Mouse (Mus musculus) heart, embryonic 13.5 days (tissue): ENCODE data around the gene Ogfod3. TPM values are rescaled to one million over a fixed set of nuclear protein-coding genes. Genes with fewer than 3 reads are reported as not detected.

Experiments
- ATAC-seq: fragments of 200-750 bp; cut with Nextera tagmentation; 2 replicates; pipeline ENCODE4 v1.8.0; 2017; ENCODE audit warnings: moderate TSS enrichment; ENCODE audit not compliant: insufficient number of reproducible peaks, low FRiP score, low TSS enrichment; ENCODE audit errors: extremely low read depth
- H3K27ac ChIP-seq: fragments of 300-500 bp; sonication (generic); replicated peaks from 2 replicates; pipeline ENCODE4 v1.5.1; 2015; ENCODE audit warnings: moderate library complexity, mild to moderate bottlenecking, inconsistent platforms
- H3K27me3 ChIP-seq: fragments of 300-500 bp; sonication (generic); replicated peaks from 2 replicates; pipeline ENCODE4 v1.6.1; 2015; ENCODE audit warnings: mild to moderate bottlenecking, inconsistent platforms
- H3K36me3 ChIP-seq: fragments of 300-500 bp; sonication (generic); 2 replicates; pipeline ENCODE4 v1.6.1; 2015; ENCODE audit warnings: mild to moderate bottlenecking, inconsistent platforms
- H3K4me1 ChIP-seq: fragments of 300-500 bp; sonication (generic); 2 replicates; pipeline ENCODE4 v1.6.1; 2015; ENCODE audit warnings: inconsistent platforms
- H3K4me2 ChIP-seq: fragments of 300-500 bp; sonication (generic); 2 replicates; pipeline ENCODE4 v1.6.1; 2015; ENCODE audit warnings: inconsistent platforms, mild to moderate bottlenecking, moderate library complexity
- H3K4me3 ChIP-seq: fragments of 300-500 bp; sonication (generic); 2 replicates; pipeline ENCODE4 v1.5.1; 2015; ENCODE audit warnings: moderate library complexity, mild to moderate bottlenecking, inconsistent platforms
- H3K9ac ChIP-seq: fragments of 300-500 bp; sonication (generic); 2 replicates; pipeline ENCODE4 v1.6.1; 2015; ENCODE audit warnings: inconsistent platforms, mild to moderate bottlenecking, moderate library complexity
- H3K9me3 ChIP-seq: fragments of 300-500 bp; sonication (generic); 2 replicates; pipeline ENCODE4 v1.6.1; 2016; ENCODE audit warnings: inconsistent platforms
- WGBS: fragments of 180-500 bp; shearing (Covaris S2); methylation state at CpG from one replicate; pipeline ENCODE4 v1.1.7; 2015; ENCODE audit warnings: mixed read lengths; 5-methylcytosine and 5-hydroxymethylcytosine counted together
- polyA plus RNA-seq: library from polyadenylated mRNA; unstranded; fragments of >200 nt; fragmentation: Nextera tagmentation; extraction: Ambion mirVana; gene quantifications from 2 replicates; pipeline ENCODE4 v1.2.1, GENCODE M21; 2015

The Ogfod3 gene
- polyA plus RNA-seq, result 28.4 and 34.6 TPM in 2 replicates

- Histone ChIP-seq H3K4me2 (peak within 1 kb of the TSS; percentile 87), H3K9ac (peak within 1 kb of the TSS; percentile 91), H3K4me3 (peak within 1 kb of the TSS; percentile 86), H3K27ac (peak within 1 kb of the TSS; percentile 90), H3K9me3 (no peaks in the 10 kb centered on the region), H3K4me1 (peaks cover 21% of the 10 kb centered on the region), H3K36me3 (peaks cover 16% of the 10 kb centered on the region), H3K27me3 (no peaks in the 10 kb centered on the region)
- under 1% methylated on average over 70 of the region's 70 CpGs for WGBS
- peak; percentile 98 for ATAC-seq
These were observed at the start of gene Ogfod3, which contains the start of gene Hexdc for GRCm38 (mm10) chr11:121204161-121205006. TSS of gene Ogfod3 (minus strand) at chr11:121204711. TSS of gene Hexdc (plus strand) at chr11:121204433.

DNA sequence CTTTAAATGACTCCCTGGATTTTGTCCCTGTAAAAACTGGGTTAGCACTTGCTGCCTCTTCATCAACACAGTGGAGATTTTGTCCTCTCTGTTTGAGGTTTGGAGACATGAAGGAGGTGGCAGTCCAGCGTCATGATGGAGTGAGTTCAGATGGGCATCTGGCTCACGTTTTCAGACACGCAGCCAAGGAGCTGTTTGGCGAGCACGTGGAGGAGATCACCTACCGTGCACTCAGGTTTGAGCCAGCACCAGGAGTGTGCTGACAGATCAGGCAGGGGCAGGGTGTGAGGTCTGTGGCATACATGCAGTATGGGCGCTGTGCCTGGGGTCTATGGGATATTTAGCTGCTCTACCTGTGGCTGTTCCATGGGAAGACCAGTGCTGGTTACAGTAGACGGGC lies 45.7 kb upstream of the Ogfod3 start:
- no peak overlapping the region for H3K4me2 ChIP-seq
- no peak overlapping the region for H3K9ac ChIP-seq
- H3K4me1 ChIP-seq, result no peaks in the 10 kb centered on the region
- peaks cover 98% of the 10 kb centered on the region for H3K36me3 ChIP-seq
- no peaks in the 10 kb centered on the region for H3K27me3 ChIP-seq
- WGBS, result 85% methylated on average over 8 of the region's 8 CpGs
- H3K9me3 ChIP-seq, result no peaks in the 10 kb centered on the region
- no peak overlapping the region for H3K27ac ChIP-seq
- H3K4me3 ChIP-seq, result no peak overlapping the region
- ATAC-seq, result no peak

DNA sequence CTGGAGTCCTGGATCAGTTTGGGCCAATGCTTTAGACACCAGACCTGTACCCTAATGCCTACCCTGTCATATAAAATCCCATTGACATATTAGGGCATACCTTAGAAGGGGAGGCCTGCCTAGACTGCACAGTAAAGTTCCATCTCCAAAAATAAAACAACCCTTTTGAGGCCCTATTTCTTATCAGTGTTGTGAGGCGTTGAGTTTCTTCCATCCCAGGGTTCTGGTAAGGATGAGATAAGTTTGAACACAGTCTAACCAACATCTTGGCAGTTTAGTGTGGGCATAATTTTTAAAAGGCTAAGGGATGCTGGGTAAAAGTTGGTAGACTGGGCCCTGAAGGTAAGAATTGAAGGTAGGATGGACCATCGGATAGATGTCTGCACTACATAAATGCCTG lies 35.2 kb upstream of the Ogfod3 start:
- peaks cover 51% of the 10 kb centered on the region for H3K36me3 ChIP-seq
- 54% methylated on average over 2 of the region's 2 CpGs for WGBS

DNA sequence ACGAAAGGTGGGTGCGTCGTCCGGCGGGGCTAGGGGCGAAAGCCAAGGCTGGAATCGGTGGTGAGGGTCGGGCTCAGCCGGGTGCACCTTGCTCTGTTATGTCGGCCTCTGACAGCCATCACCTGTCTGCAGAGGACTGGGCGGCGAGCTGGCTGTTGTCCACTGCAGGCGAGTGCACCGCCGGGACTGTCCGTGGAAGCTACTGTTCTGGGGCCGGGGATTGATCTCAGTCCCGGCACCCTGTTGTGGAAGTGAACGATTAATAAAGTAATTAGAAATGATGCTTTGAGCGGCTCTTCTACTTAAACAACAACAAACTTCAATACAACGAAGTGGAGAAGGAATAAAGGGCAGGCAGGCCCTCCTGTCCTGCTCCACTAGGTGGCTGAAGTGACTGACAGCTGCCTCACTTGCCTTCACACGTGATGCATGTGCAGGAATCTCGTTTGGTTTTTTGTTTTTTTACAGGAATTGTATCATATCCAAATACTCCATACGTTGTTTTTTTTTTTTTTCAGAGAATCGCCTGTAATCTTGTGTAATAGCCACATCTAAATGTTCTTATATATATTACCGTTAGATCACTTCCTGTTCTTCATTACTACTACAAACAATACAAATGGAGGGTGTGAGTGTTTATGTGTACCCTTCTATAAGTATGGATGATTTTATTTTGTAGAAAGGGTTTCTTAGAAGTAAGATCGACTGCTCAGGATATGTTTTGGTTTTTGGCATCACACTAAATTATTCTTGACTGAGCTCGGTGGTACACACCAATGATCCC lies 33.0 kb upstream of the Ogfod3 start:
- Histone ChIP-seq H3K9me3 (no peaks in the 10 kb centered on the region), H3K4me1 (peaks cover 39% of the 10 kb centered on the region), H3K4me2 (peak overlapping the region; percentile 74), H3K4me3 (peak overlapping the region; percentile 88), H3K27ac (peak overlapping the region; percentile 99), H3K27me3 (no peaks in the 10 kb centered on the region), H3K36me3 (peaks cover 31% of the 10 kb centered on the region), H3K9ac (peak overlapping the region; percentile 91)
- 4% methylated on average over 28 of the region's 28 CpGs for WGBS
- ATAC-seq, result peak; percentile 15; the same call in 1 of the 2 replicates

More for the DNA sequence above, 35.2 kb upstream of the Ogfod3 start:
- Histone ChIP-seq H3K4me2 (peak overlapping the region; percentile 74), H3K9me3 (no peaks in the 10 kb centered on the region), H3K4me3 (peak overlapping the region; percentile 88), H3K27me3 (no peaks in the 10 kb centered on the region), H3K4me1 (peaks cover 33% of the 10 kb centered on the region), H3K9ac (peak overlapping the region; percentile 41; the same call in 1 of the 2 replicates), H3K27ac (peak overlapping the region; percentile 34)
- ATAC-seq, result no peak

- peaks cover 44% of the 10 kb centered on the region for H3K4me1 ChIP-seq
- peak within 1 kb of the TSS; percentile 74 for H3K4me2 ChIP-seq
- under 1% methylated on average over 50 of the region's 50 CpGs for WGBS
- no peaks in the 10 kb centered on the region for H3K9me3 ChIP-seq
- no peaks in the 10 kb centered on the region for H3K27me3 ChIP-seq
- peak within 1 kb of the TSS; percentile 88 for H3K4me3 ChIP-seq
- H3K36me3 ChIP-seq, result peaks cover 23% of the 10 kb centered on the region
- peak; percentile 99 for ATAC-seq
- H3K27ac ChIP-seq, result peak within 1 kb of the TSS; percentile 99
- peak within 1 kb of the TSS; percentile 91 for H3K9ac ChIP-seq
These were observed 32.2 kb upstream of the Ogfod3 start, which contains the start of gene Narf for GRCm38 (mm10) chr11:121236564-121237344. TSS of gene Narf (plus strand) at chr11:121237253.

GRCm38 (mm10) chr11:121235475-121236238 lies 31.1 kb upstream of the Ogfod3 start:
- Histone ChIP-seq H3K4me2 (peak overlapping the region; percentile 74), H3K9ac (no peak overlapping the region), H3K4me3 (peak overlapping the region; percentile 88), H3K9me3 (no peaks in the 10 kb centered on the region), H3K4me1 (peaks cover 49% of the 10 kb centered on the region), H3K36me3 (peaks cover 12% of the 10 kb centered on the region; the same call in 1 of the 2 replicates), H3K27me3 (no peaks in the 10 kb centered on the region), H3K27ac (peak overlapping the region; percentile 99)
- ATAC-seq, result no peak
- 26% methylated on average over 9 of the region's 9 CpGs for WGBS

DNA sequence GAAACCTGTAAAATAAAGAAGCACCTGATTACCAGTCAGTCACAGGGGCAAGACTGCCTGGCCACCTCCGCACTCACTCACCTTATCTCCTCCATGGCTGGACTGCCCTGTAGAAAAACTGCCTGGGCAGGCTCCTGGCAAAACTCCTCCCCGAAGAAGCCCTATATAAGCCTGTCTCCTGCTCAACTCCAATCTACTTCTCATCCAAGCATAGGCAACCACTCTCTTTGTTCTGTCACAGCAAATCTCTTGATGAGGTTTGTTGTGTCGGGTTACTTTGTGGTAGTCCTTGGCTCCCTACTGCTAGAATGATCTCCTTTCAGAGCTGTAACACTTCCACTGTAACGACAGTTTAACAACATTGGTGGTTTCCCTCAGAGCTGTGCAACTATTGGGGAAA lies 28.2 kb upstream of the Ogfod3 start:
- Histone ChIP-seq H3K36me3 (no peaks in the 10 kb centered on the region), H3K27me3 (no peaks in the 10 kb centered on the region), H3K9me3 (no peaks in the 10 kb centered on the region), H3K9ac (peak overlapping the region; percentile 55; the same call in 1 of the 2 replicates), H3K4me3 (no peak overlapping the region), H3K4me2 (0 out of 2 replicates have a peak overlapping the region, but pooled peaks have one; percentile 0), H3K27ac (peak overlapping the region; percentile 43), H3K4me1 (peaks cover 40% of the 10 kb centered on the region)
- WGBS, result 28% methylated on average over 4 of the region's 4 CpGs
- no peak for ATAC-seq

- no peak for ATAC-seq
- Histone ChIP-seq H3K9ac (peak overlapping the region; percentile 34), H3K4me3 (no peak overlapping the region), H3K4me1 (peaks cover 47% of the 10 kb centered on the region), H3K4me2 (no peak overlapping the region), H3K27me3 (no peaks in the 10 kb centered on the region), H3K27ac (peak overlapping the region; percentile 75), H3K9me3 (no peaks in the 10 kb centered on the region), H3K36me3 (peaks cover 7% of the 10 kb centered on the region)
- WGBS, result 25% methylated on average over 4 of the region's 4 CpGs
These were observed 27.2 kb upstream of the Ogfod3 start for GRCm38 (mm10) chr11:121231628-121232291.

GRCm38 (mm10) chr11:121231191-121231590 lies 26.7 kb upstream of the Ogfod3 start:
- Histone ChIP-seq H3K4me3 (no peak overlapping the region), H3K27ac (peak overlapping the region; percentile 75), H3K4me2 (no peak overlapping the region), H3K9ac (no peak overlapping the region; the same call in 1 of the 2 replicates), H3K36me3 (peaks cover 13% of the 10 kb centered on the region), H3K9me3 (no peaks in the 10 kb centered on the region), H3K27me3 (no peaks in the 10 kb centered on the region), H3K4me1 (peaks cover 46% of the 10 kb centered on the region)
- ATAC-seq, result no peak
- WGBS, result 75% methylated on average over 4 of the region's 4 CpGs

- Histone ChIP-seq H3K27me3 (no peaks in the 10 kb centered on the region), H3K9me3 (no peaks in the 10 kb centered on the region), H3K4me3 (peak within 1 kb of the TSS; percentile 72), H3K9ac (peak within 1 kb of the TSS; percentile 87), H3K4me1 (peaks cover 41% of the 10 kb centered on the region), H3K36me3 (peaks cover 34% of the 10 kb centered on the region), H3K4me2 (peak within 1 kb of the TSS; percentile 89), H3K27ac (peak within 1 kb of the TSS; percentile 83)
- ATAC-seq, result peak; percentile 71
- WGBS, result under 1% methylated on average over 23 of the region's 23 CpGs
These were observed 24.5 kb upstream of the Ogfod3 start, which contains the start of gene Cybc1 for GRCm38 (mm10) chr11:121229018-121229439. TSS of gene Cybc1 (minus strand) at chr11:121229322.
